Mouse (Mus musculus): ENCODE results near the gene Miox.

GRCm38 (mm10) chr15:89309962-89310498 lies 24.2 kb upstream of the Miox start:
- no peak for TF ChIP-seq CTCF (IDR thresholded peaks at IDR 0.05; ENCODE audit: low read depth)
- TF ChIP-seq EP300 (IDR thresholded peaks at IDR 0.05; ENCODE audit: low read depth): no peak

Data from heart, postnatal 0 days (tissue).